Mouse (Mus musculus) kidney, postnatal 0 days (tissue): Measurements from ENCODE around the gene 2410004B18Rik. TPM values are rescaled to one million over a fixed set of nuclear protein-coding genes. Genes with fewer than 3 reads are reported as not detected.

Experiments
- ATAC-seq: fragments of 200-750 bp; cut with Nextera tagmentation; replicated peaks from 2 replicates; pipeline ENCODE4 v1.8.0; 2017; ENCODE audit warnings: low read depth, moderate number of reproducible peaks, moderate TSS enrichment, moderate library complexity; ENCODE audit not compliant: low FRiP score
- DNase-seq: peaks from one replicate; pipeline ENCODE4 v3.0.0-alpha.2; 2016; ENCODE audit warnings: low spot score
- H3K27ac ChIP-seq: fragments of 300-500 bp; sonication (generic); 2 replicates; pipeline ENCODE4 v1.5.1; 2014; ENCODE audit warnings: mild to moderate bottlenecking
- H3K27me3 ChIP-seq: fragments of 300-500 bp; sonication (generic); 2 replicates; pipeline ENCODE4 v1.6.1; 2014; ENCODE audit warnings: low read length, mixed read lengths; ENCODE audit not compliant: insufficient read depth
- H3K36me3 ChIP-seq: fragments of 300-500 bp; sonication (generic); 2 replicates; pipeline ENCODE4 v1.6.1; 2014; ENCODE audit warnings: low read length, mixed read lengths; ENCODE audit not compliant: insufficient read depth
- H3K4me1 ChIP-seq: fragments of 300-500 bp; sonication (generic); replicated peaks from 2 replicates; pipeline ENCODE4 v1.6.1; 2014; ENCODE audit warnings: antibody characterized with exemption, low read length, mixed read lengths; ENCODE audit not compliant: insufficient read depth
- H3K4me2 ChIP-seq: fragments of 300-500 bp; sonication (generic); 2 replicates; pipeline ENCODE4 v1.6.1; 2014; ENCODE audit warnings: mild to moderate bottlenecking, low read length, moderate library complexity, mixed read lengths
- H3K4me3 ChIP-seq: fragments of 300-500 bp; sonication (generic); replicated peaks from 2 replicates; pipeline ENCODE4 v1.5.1; 2014; ENCODE audit warnings: low read depth, low read length
- H3K9ac ChIP-seq: fragments of 300-500 bp; sonication (generic); 2 replicates; pipeline ENCODE4 v1.6.1; 2014; ENCODE audit warnings: low read depth, low read length
- H3K9me3 ChIP-seq: fragments of 300-500 bp; sonication (generic); replicated peaks from 2 replicates; pipeline ENCODE4 v1.6.1; 2016; ENCODE audit warnings: low read length, inconsistent platforms, mixed read lengths
- CTCF ChIP-seq: IDR thresholded peaks from 2 replicates; pipeline ENCODE4 v1.5.1; 2016; ENCODE audit warnings: antibody characterized with exemption, low read depth, mild to moderate bottlenecking, moderate library complexity
- WGBS: fragments of 180-500 bp; shearing (Covaris S2); extraction: QIAGEN DNeasy Blood & Tissue Kit; methylation state at CpG from one replicate; pipeline ENCODE4 v1.1.7; 2014; 5-methylcytosine and 5-hydroxymethylcytosine counted together
- polyA plus RNA-seq: library from polyadenylated mRNA; unstranded; fragments of >200 nt; fragmentation: Nextera tagmentation; extraction: Ambion mirVana; gene quantifications from 2 replicates; pipeline ENCODE4 v1.2.1, GENCODE M21; 2015

Gene 2410004B18Rik
- polyA plus RNA-seq, 1 experiment from 2014 or later: 48.2 TPM

DNA sequence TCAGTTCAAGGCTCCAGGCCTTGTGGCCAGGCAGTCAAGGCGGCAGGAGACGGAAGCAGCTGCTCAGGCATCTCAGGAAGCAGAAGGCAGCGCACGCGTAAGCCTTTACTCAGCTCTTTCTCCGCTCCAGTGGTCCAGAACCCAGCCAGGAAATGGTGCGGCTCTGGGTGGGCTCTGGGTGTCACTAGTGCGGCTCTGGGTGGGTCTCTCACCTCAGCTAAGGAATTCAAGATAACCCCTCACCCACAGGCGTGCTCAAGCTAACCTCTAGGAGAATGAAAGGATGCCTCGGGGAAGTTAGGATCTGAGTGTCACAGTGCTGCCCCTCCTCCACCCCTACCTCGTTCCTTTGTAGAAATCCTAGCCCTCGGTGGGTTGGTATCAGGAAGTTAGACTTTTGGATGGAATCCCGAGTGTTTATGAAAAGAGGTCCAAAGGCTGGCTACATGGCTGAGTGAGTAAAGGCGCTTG is 31.3 kb downstream of the 2410004B18Rik start:
- Histone ChIP-seq H3K4me2 (peak overlapping the region; percentile 16; the same call in 1 of the 2 replicates), H3K9me3 (no peaks in the 10 kb centered on the region), H3K27ac (peak overlapping the region; percentile 75), H3K4me3 (no peak overlapping the region), H3K36me3 (no peaks in the 10 kb centered on the region), H3K9ac (no peak overlapping the region), H3K4me1 (0 out of 2 replicates have a peak, but pooled peaks cover 3% of the 10 kb centered on the region), H3K27me3 (no peaks in the 10 kb centered on the region)
- DNase-seq (peak; percentile 69), ATAC-seq (peak; percentile 86)
- WGBS: 25% methylated on average over 14 of the region's 14 CpGs
- TF ChIP-seq CTCF: no peak

DNA sequence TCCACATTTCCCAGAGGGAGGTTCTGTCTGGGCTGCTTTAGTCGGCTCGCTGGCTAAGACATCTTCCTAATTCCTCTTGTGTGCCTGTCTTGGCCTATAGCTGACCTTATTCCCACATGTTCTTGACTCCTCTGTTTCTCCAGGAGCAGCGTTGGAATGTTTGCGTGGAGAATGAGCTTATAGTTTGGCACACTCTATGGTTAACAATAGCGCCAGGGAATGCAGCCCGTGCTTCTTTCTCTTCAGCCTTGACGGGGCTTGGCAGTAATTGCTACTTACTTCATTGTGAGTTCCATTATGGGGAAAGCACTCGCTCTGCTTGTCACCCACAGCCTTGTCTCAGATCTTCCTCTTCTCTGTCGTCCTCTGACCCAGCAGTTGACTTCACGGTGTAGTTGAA is 33.7 kb downstream of the 2410004B18Rik start:
- DNase-seq: no peak
- H3K27me3 ChIP-seq: no peaks in the 10 kb centered on the region
- no peak overlapping the region for H3K4me3 ChIP-seq
- no peaks in the 10 kb centered on the region for H3K9me3 ChIP-seq
- H3K27ac ChIP-seq: no peak overlapping the region
- no peak overlapping the region for H3K9ac ChIP-seq
- no peaks in the 10 kb centered on the region for H3K4me1 ChIP-seq
- 71% methylated on average over 10 of the region's 10 CpGs for WGBS
- no peak for ATAC-seq
- TF ChIP-seq CTCF: no peak
- no peaks in the 10 kb centered on the region for H3K36me3 ChIP-seq
- no peak overlapping the region for H3K4me2 ChIP-seq

DNA sequence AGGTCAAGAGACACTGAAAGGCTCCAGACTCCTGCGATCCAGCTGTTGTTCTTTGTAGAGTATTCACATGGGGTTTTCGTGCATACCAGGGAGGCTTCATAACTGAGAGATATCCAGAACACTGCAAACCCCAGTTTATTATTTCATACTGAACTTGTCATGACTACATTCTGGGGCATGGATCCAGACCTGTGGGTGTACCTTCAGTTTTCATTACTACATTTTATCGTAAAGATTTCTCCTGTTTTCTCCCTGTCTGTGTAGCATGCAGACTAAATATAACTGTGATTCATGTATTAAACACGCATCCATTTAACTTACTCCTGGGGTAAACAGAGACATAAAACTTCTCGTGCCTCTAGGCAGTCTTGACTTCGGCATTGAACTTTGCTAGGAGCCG is 37.2 kb downstream of the 2410004B18Rik start:
- Histone ChIP-seq H3K4me1 (no peaks in the 10 kb centered on the region), H3K27ac (no peak overlapping the region), H3K27me3 (no peaks in the 10 kb centered on the region), H3K4me2 (no peak overlapping the region), H3K9me3 (no peaks in the 10 kb centered on the region), H3K4me3 (no peak overlapping the region), H3K9ac (no peak overlapping the region), H3K36me3 (no peaks in the 10 kb centered on the region)
- DNase-seq (no peak), ATAC-seq (no peak)
- no peak for TF ChIP-seq CTCF
- WGBS: 85% methylated on average over 7 of the region's 7 CpGs

- H3K27me3 ChIP-seq: no peaks in the 10 kb centered on the region
- H3K9ac ChIP-seq: no peak overlapping the region
- WGBS: 70% methylated on average over 7 of the region's 7 CpGs
- DNase-seq (no peak), ATAC-seq (no peak)
- H3K4me1 ChIP-seq: peaks cover 7% of the 10 kb centered on the region
- no peak overlapping the region for H3K4me3 ChIP-seq
- H3K36me3 ChIP-seq: no peaks in the 10 kb centered on the region
- no peak overlapping the region for H3K4me2 ChIP-seq
- no peak for TF ChIP-seq CTCF
- H3K27ac ChIP-seq: no peak overlapping the region
- no peaks in the 10 kb centered on the region for H3K9me3 ChIP-seq
Measured at GRCm38 (mm10) chr3:145985333-145985925, 47.6 kb downstream of the 2410004B18Rik start.

DNA sequence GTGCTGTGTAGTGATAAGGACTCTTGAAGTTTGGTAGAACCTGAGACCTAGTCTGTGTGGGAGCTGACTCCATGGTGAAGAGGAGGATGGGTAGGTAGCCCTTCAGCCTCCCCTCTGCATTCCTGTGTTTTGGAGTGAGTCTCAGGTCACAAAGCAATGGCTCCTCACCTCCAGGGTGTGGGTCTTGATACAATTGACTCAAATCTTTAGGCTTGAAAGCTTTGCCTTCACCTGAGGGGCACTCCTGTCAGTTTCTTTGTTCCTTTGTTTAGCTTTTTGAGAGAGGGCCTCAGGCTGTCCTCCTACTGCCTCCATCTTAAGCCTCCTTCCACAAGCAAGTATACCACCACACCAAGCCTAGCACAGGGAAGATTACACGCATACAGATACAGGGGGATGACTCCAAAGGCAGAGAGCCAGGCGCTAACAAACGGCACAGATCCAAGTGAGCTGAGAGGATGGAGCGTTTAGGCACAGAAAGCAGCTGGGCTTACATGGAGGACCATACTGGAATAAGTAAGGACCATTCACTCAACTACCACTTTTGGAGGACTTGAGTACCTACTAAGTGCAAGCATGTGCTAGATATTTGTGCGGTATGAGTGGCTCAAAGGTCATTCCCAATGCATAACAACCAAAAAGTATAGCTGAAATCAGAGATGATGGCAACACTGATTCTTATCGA is 48.6 kb downstream of the 2410004B18Rik start:
- peak overlapping the region; percentile 94; the same call in 1 of the 2 replicates for H3K4me2 ChIP-seq
- H3K9ac ChIP-seq: no peak overlapping the region
- H3K9me3 ChIP-seq: no peaks in the 10 kb centered on the region
- no peaks in the 10 kb centered on the region for H3K36me3 ChIP-seq
- no peak for ATAC-seq
- 72% methylated on average over 6 of the region's 6 CpGs for WGBS
- no peaks in the 10 kb centered on the region for H3K27me3 ChIP-seq
- TF ChIP-seq CTCF: no peak
- no peak for DNase-seq
- no peak overlapping the region for H3K4me3 ChIP-seq
- H3K27ac ChIP-seq: no peak overlapping the region
- peaks cover 7% of the 10 kb centered on the region for H3K4me1 ChIP-seq

DNA sequence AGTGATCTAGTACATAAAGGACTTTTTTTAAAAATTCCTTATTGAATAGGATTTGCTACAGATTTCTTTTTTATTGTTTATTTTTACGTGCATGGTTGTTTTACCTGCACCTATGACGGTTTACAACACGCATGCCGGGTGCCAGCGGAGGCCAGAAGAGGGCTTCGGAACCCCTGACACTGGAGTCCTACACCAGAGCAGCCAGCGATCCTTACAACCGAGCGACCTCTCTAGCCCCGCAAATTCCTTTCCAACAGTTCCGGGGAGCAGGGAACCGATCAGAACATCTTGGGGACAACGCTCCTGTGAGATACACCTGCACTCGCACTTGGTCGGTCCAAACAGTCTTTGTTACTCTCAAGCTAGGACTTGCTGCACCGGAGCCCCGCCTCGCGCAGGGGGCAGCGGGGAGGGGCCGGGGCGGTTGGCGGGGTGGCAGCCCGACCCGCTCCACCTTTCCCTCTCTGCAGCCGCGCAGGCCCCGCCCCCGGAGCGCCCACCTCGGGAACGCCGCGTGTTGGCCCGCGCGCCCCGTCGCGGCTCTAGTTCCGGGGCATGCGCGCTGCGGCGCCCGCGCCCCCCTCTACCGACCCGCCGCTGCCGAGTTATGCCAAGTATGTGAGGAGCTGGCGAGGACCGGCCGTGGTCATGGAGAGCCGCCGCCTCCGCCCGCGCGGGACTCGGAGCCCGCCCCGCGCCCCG is 49.6 kb downstream of the 2410004B18Rik start, which contains the start of gene Syde2:
TSS of gene Syde2 (plus strand) at position 603 of the 702 bp plus-strand sequence.
- Histone ChIP-seq H3K9me3 (no peaks in the 10 kb centered on the region), H3K4me3 (peak within 1 kb of the TSS; percentile 67), H3K4me1 (peaks cover 13% of the 10 kb centered on the region), H3K4me2 (peak within 1 kb of the TSS; percentile 94), H3K9ac (peak within 1 kb of the TSS; percentile 90), H3K27me3 (no peaks in the 10 kb centered on the region), H3K27ac (peak within 1 kb of the TSS; percentile 98), H3K36me3 (no peaks in the 10 kb centered on the region)
- under 1% methylated on average over 59 of the region's 65 CpGs for WGBS
- ATAC-seq (peak; percentile 88), DNase-seq (peak; percentile 91)
- no peak for TF ChIP-seq CTCF
